21 mouse cellular contexts compared by ENCODE assay signal in the genomic region with DNA sequence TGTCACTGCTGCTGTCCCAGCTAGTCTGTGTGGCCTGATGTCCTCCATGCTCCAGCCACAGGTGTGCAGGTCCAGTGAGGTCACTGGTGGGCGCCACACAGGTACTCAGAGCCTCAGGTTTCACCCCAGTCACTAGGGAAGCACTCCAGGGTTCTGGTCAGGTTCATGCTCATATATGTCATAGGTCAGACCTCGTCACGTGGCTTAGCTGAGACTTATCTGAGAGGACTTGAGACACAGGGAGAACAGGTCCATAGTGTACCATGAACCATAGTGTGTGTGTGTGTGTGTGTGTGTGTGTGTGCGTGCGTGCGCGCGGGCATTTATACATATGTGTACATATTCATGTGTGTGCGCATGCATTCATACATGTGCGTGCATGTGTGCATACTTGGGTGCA.
"Had no signal": no experiment of that assay in that cellular context is flagged by ENCODE, and none has a peak within 500 bp of the region (broad histone marks: within the 10 kb centered on the region; RNA-seq: fewer than 3 reads in every experiment).

No protein-coding gene starts in this region.

- H3K4me2 ChIP-seq: limb, embryonic 13.5 days; liver, embryonic 12.5 days; liver, embryonic 15.5 days; lung, embryonic 15.5 days; neural tube, embryonic 12.5 days; neural tube, embryonic 15.5 days had no signal

- H3K9ac ChIP-seq: limb, embryonic 13.5 days; liver, embryonic 12.5 days; liver, embryonic 15.5 days; lung, embryonic 15.5 days; neural tube, embryonic 12.5 days; neural tube, embryonic 15.5 days had no signal

- DNase-seq: kidney, adult 2 months; kidney, postnatal 25 days; layer of hippocampus, adult 9-11 months; liver; lung, adult 18-20 months; lung, postnatal 10 days; lung, postnatal 36 days; midbrain, embryonic 14.5 days; retina, postnatal 1 day; thymus, postnatal 36 days had no signal

- ATAC-seq: liver, embryonic 12.5 days had no signal

- H3K27ac ChIP-seq: kidney, postnatal 0 days; layer of hippocampus, adult 2 months; limb, embryonic 10.5 days; limb, embryonic 13.5 days; liver, embryonic 12.5 days; liver, embryonic 15.5 days; lung, embryonic 15.5 days; midbrain, embryonic 10.5 days; neural tube, embryonic 12.5 days; neural tube, embryonic 15.5 days had no signal

- H3K9me3 ChIP-seq: limb, embryonic 10.5 days; limb, embryonic 13.5 days; liver, embryonic 12.5 days; liver, embryonic 15.5 days; lung, embryonic 15.5 days; megakaryocyte, embryonic 14.5 days; midbrain, embryonic 10.5 days; neural tube, embryonic 12.5 days; neural tube, embryonic 15.5 days had no signal

- H3K4me3 ChIP-seq: layer of hippocampus, adult 2 months; limb, embryonic 10.5 days; limb, embryonic 13.5 days; liver, embryonic 12.5 days; liver, embryonic 15.5 days; lung, embryonic 15.5 days; megakaryocyte, embryonic 14.5 days; midbrain, embryonic 10.5 days; neural tube, embryonic 12.5 days; neural tube, embryonic 15.5 days had no signal

- H3K4me1 ChIP-seq: limb, embryonic 13.5 days; lung, embryonic 15.5 days; neural tube, embryonic 12.5 days had no signal

- H3K36me3 ChIP-seq: liver, embryonic 15.5 days; lung, embryonic 15.5 days; neural tube, embryonic 12.5 days; neural tube, embryonic 15.5 days had no signal

- H3K27me3 ChIP-seq: limb, embryonic 13.5 days; liver, embryonic 12.5 days; liver, embryonic 15.5 days; lung, embryonic 15.5 days; megakaryocyte, embryonic 14.5 days; neural tube, embryonic 12.5 days; neural tube, embryonic 15.5 days had no signal
